21 mouse cellular contexts compared by ENCODE assay signal in genomic region chr14:12089954-12090353, GRCm38 (mm10).
A peak's percentile ranks its signal among the peaks of the same experiment; 100 is the strongest.
DNase-seq lines count a peak whose midpoint lies in the region; ATAC-seq and TF ChIP-seq lines count a peak whose summit lies in the region.
"Had no signal": no experiment of that assay in that cellular context is flagged by ENCODE, and none has a peak within 500 bp of the region (broad histone marks: within the 10 kb centered on the region; RNA-seq: fewer than 3 reads in every experiment).

No protein-coding gene starts in this region.

- TF ChIP-seq EP300 in stomach, postnatal 0 days (optimal IDR thresholded peaks at IDR 0.05): no peak

- no peak overlapping the region for H3K27ac ChIP-seq in forebrain, embryonic 11.5 days (ENCODE audit: low read depth, low read length)
- no peak overlapping the region for H3K27ac ChIP-seq in forebrain, embryonic 10.5 days
- no peak overlapping the region for H3K27ac ChIP-seq in kidney, postnatal 0 days
- no peak overlapping the region for H3K27ac ChIP-seq in stomach, postnatal 0 days (replicated peaks)
- H3K27ac ChIP-seq: embryonic facial prominence, embryonic 15.5 days; forebrain, embryonic 12.5 days; heart, embryonic 10.5 days; hindbrain, embryonic 13.5 days had no signal

- H3K4me3 ChIP-seq in forebrain, embryonic 11.5 days (ENCODE audit: low read depth, low read length): no peak overlapping the region
- no peak overlapping the region for H3K4me3 ChIP-seq in forebrain, embryonic 10.5 days
- no peak overlapping the region for H3K4me3 ChIP-seq in kidney, postnatal 0 days (replicated peaks; ENCODE audit: low read depth, low read length)
- H3K4me3 ChIP-seq in stomach, postnatal 0 days (ENCODE audit: low read depth, low read length): no peak overlapping the region
- H3K4me3 ChIP-seq: embryonic facial prominence, embryonic 15.5 days; erythroblast, embryonic 14.5 days; forebrain, embryonic 12.5 days; heart, embryonic 10.5 days; hindbrain, embryonic 13.5 days had no signal

- no peaks in the 10 kb centered on the region for H3K36me3 ChIP-seq in forebrain, embryonic 11.5 days (ENCODE audit: control insufficient read depth, insufficient read depth, low read length)
- H3K36me3 ChIP-seq in forebrain, embryonic 10.5 days (replicated peaks): no peaks in the 10 kb centered on the region
- H3K36me3 ChIP-seq in kidney, postnatal 0 days (ENCODE audit: insufficient read depth, low read length): no peaks in the 10 kb centered on the region
- no peaks in the 10 kb centered on the region for H3K36me3 ChIP-seq in stomach, postnatal 0 days (ENCODE audit: control insufficient read depth, insufficient read depth, low read length)
- H3K36me3 ChIP-seq: embryonic facial prominence, embryonic 15.5 days; forebrain, embryonic 12.5 days; heart, embryonic 10.5 days; hindbrain, embryonic 13.5 days had no signal

- no peak overlapping the region for H3K9ac ChIP-seq in forebrain, embryonic 11.5 days (ENCODE audit: low read length)
- no peak overlapping the region for H3K9ac ChIP-seq in kidney, postnatal 0 days (ENCODE audit: low read depth, low read length)
- no peak overlapping the region for H3K9ac ChIP-seq in stomach, postnatal 0 days (ENCODE audit: low read length)
- H3K9ac ChIP-seq: embryonic facial prominence, embryonic 15.5 days; forebrain, embryonic 12.5 days; hindbrain, embryonic 13.5 days had no signal

- H3K4me2 ChIP-seq in forebrain, embryonic 11.5 days (ENCODE audit: low read depth, low read length, severe bottlenecking): no peak overlapping the region
- no peak overlapping the region for H3K4me2 ChIP-seq in kidney, postnatal 0 days (ENCODE audit: low read length)
- H3K4me2 ChIP-seq in stomach, postnatal 0 days (replicated peaks; ENCODE audit: low read depth): no peak overlapping the region
- H3K4me2 ChIP-seq: embryonic facial prominence, embryonic 15.5 days; forebrain, embryonic 12.5 days; hindbrain, embryonic 13.5 days had no signal

- H3K4me1 ChIP-seq in forebrain, embryonic 11.5 days (replicated peaks; ENCODE audit: control insufficient read depth, insufficient read depth, low read length): peaks cover 4% of the 10 kb centered on the region; the same call in 1 of the 2 replicates
- peaks cover 17% of the 10 kb centered on the region for H3K4me1 ChIP-seq in forebrain, embryonic 10.5 days
- 0 out of 2 replicates have a peak, but pooled peaks cover 5% of the 10 kb centered on the region for H3K4me1 ChIP-seq in kidney, postnatal 0 days (replicated peaks; ENCODE audit: insufficient read depth, low read length)
- 0 out of 2 replicates have a peak, but pooled peaks cover 3% of the 10 kb centered on the region for H3K4me1 ChIP-seq in stomach, postnatal 0 days (replicated peaks; ENCODE audit: control insufficient read depth, insufficient read depth)

- ATAC-seq in forebrain, embryonic 11.5 days (replicated peaks; ENCODE audit: low FRiP score): no peak
- ATAC-seq in kidney, postnatal 0 days (replicated peaks; ENCODE audit: low FRiP score, low read depth): no peak
- no peak for ATAC-seq in stomach, postnatal 0 days (ENCODE audit: low FRiP score, low TSS enrichment)
- ATAC-seq: forebrain, embryonic 16.5 days had no signal

- peak; percentile 26; the same call in 1 of the 2 replicates for TF ChIP-seq CTCF in kidney, postnatal 0 days (IDR thresholded peaks at IDR 0.05; ENCODE audit: low read depth)
- 0 out of 2 replicates have a peak, but pooled peaks have one; percentile 9 for TF ChIP-seq CTCF in stomach, postnatal 0 days (IDR thresholded peaks at IDR 0.05; ENCODE audit: low read depth)

- H3K27me3 ChIP-seq in forebrain, embryonic 11.5 days (ENCODE audit: control insufficient read depth, insufficient read depth, low read length): no peaks in the 10 kb centered on the region
- peaks cover under 1% of the 10 kb centered on the region; the same call in 1 of the 2 replicates for H3K27me3 ChIP-seq in forebrain, embryonic 10.5 days (ENCODE audit: poor library complexity, severe bottlenecking)
- no peaks in the 10 kb centered on the region for H3K27me3 ChIP-seq in kidney, postnatal 0 days (ENCODE audit: insufficient read depth, low read length)
- H3K27me3 ChIP-seq in stomach, postnatal 0 days (ENCODE audit: control insufficient read depth, insufficient read depth, low read length): no peaks in the 10 kb centered on the region
- H3K27me3 ChIP-seq: embryonic facial prominence, embryonic 15.5 days; forebrain, embryonic 12.5 days; hindbrain, embryonic 13.5 days had no signal

- H3K9me3 ChIP-seq in forebrain, embryonic 11.5 days (ENCODE audit: control insufficient read depth, low read length): no peaks in the 10 kb centered on the region
- no peaks in the 10 kb centered on the region for H3K9me3 ChIP-seq in forebrain, embryonic 10.5 days
- no peaks in the 10 kb centered on the region for H3K9me3 ChIP-seq in kidney, postnatal 0 days (replicated peaks; ENCODE audit: low read length)
- no peaks in the 10 kb centered on the region for H3K9me3 ChIP-seq in stomach, postnatal 0 days (ENCODE audit: control insufficient read depth, low read length)
- H3K9me3 ChIP-seq: embryonic facial prominence, embryonic 15.5 days; forebrain, embryonic 12.5 days; heart, embryonic 10.5 days; hindbrain, embryonic 13.5 days had no signal

- peak; percentile 2 for DNase-seq in forebrain, embryonic 11.5 days (ENCODE audit: low spot score)
- no peak for DNase-seq in forebrain, embryonic 10.5 days (ENCODE audit: extremely low spot score, low spot score)
- peak; percentile 17 for DNase-seq in kidney, postnatal 0 days (ENCODE audit: low spot score)
- no peak for DNase-seq in kidney, adult 8-10 months
- peak; percentile 47 for DNase-seq in embryo, embryonic 11 days
- no peak for DNase-seq in stomach, postnatal 0 days (ENCODE audit: low spot score)
- DNase-seq in urinary bladder, postnatal 25 days (ENCODE audit: low spot score): no peak
- DNase-seq: adrenal gland, postnatal 10 days; cerebellum, adult 11 months; cerebellum, adult 8-10 months; cerebellum, postnatal 14 days; gastrocnemius, postnatal 10 days; heart, adult 18-20 months; heart, postnatal 10 days; heart, postnatal 4 days had no signal

Comparison
In these comparisons a context has a peak if more than half of its experiments do, and no peak if none do; other contexts are left out.
1. DNase-seq: peak in forebrain, embryonic 11.5 days (single experiment), kidney, postnatal 0 days (single experiment) and embryo, embryonic 11 days (single experiment); none in forebrain, embryonic 10.5 days (single experiment), kidney, adult 8-10 months (0 of 2), stomach, postnatal 0 days (single experiment) and urinary bladder, postnatal 25 days (single experiment).